Mouse (Mus musculus) bone marrow macrophage, adult 2 months (primary cell): Measurements from ENCODE around the gene Rtn3.

Source experiments
- CTCF ChIP-seq: IDR thresholded peaks from 2 replicates; pipeline ENCODE4 v1.5.1; 2012; ENCODE audit warnings: low read depth, mild to moderate bottlenecking, low read length, moderate library complexity
- POLR2A ChIP-seq: IDR thresholded peaks from 2 replicates; pipeline ENCODE4 v1.6.1; 2012; ENCODE audit warnings: mild to moderate bottlenecking, low read depth, low read length, borderline replicate concordance

- TF ChIP-seq CTCF (no peak), POLR2A (no peak)
Measured at GRCm38 (mm10) chr19:7492682-7493081, 9.6 kb upstream of the Rtn3 start.
